Mouse (Mus musculus) heart, adult 2 months (tissue): ENCODE measurements around the gene Cacna1a.

Experiments used
- CTCF ChIP-seq: fragments of 200-600 bp; IDR thresholded peaks from 2 replicates; pipeline ENCODE4 v1.8.1; 2022; ENCODE audit warnings: antibody characterized with exemption, mild to moderate bottlenecking, moderate library complexity
- EP300 ChIP-seq: fragments of 200-500 bp; IDR thresholded peaks from 2 replicates; pipeline ENCODE4 v1.6.1; 2011; ENCODE audit warnings: low read depth, low read length, control low read depth; ENCODE audit not compliant: insufficient read depth
- POLR2A ChIP-seq: fragments of 200-500 bp; IDR thresholded peaks from 2 replicates; pipeline ENCODE4 v1.6.1; 2011; ENCODE audit warnings: mild to moderate bottlenecking, low read depth, low read length, control low read depth; ENCODE audit not compliant: insufficient read depth

DNA sequence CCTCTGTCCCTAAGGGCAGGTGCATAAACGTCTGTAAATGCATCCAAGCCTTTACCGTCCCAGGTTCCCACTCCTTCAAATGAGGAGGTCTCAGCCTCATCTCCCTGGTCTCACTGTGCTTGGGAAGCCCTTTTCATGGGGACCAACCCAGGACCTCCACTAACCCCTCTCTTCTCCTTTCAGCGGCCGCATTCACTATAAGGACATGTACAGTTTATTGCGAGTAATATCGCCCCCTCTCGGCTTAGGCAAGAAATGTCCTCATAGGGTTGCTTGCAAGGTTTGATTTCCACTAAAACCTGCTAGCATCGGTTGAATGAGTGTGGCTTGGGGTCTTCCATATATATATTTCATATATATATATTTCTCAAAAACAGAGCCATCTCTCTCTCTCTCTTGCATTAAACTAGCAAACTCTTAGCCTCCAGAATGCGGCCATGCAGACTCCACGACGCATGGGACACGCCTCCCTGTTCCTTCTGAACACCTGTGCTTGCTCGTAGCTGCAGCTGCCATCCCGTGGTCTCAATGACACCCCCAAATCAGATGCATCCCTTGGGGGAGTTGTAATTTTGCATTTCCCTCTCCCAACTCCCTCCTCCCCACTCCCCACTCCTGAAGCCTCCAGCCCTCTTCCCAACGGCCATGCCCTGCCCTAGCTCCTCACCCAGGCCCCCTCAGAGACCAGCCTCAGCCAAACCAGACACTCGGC lies 226.4 kb downstream of the Cacna1a start:
- TF ChIP-seq CTCF, result peak; percentile 74
- TF ChIP-seq POLR2A, result no peak
- TF ChIP-seq EP300, result no peak
